Mouse (Mus musculus) midbrain, embryonic 12.5 days (tissue): Measurements from ENCODE around the gene Slfn9. TPM values are rescaled to one million over a fixed set of nuclear protein-coding genes. Genes with fewer than 3 reads are reported as not detected.
"Not testable (repeated sequence)": the region's sequence is repeated elsewhere in the genome, so short reads cannot be mapped to it uniquely, and the experiment has no call there.

ENCODE experiments used
- ATAC-seq: fragments of 200-750 bp; cut with Nextera tagmentation; 2 replicates; pipeline ENCODE4 v1.8.0; 2017; ENCODE audit warnings: low read depth, moderate TSS enrichment, moderate library complexity; ENCODE audit not compliant: low FRiP score
- H3K27ac ChIP-seq: fragments of 300-500 bp; sonication (generic); replicated peaks from 2 replicates; pipeline ENCODE4 v1.5.1; 2016; ENCODE audit warnings: mild to moderate bottlenecking
- H3K27me3 ChIP-seq: fragments of 300-500 bp; sonication (generic); 2 replicates; pipeline ENCODE4 v1.6.1; 2016; ENCODE audit warnings: mild to moderate bottlenecking
- H3K36me3 ChIP-seq: fragments of 300-500 bp; sonication (generic); 2 replicates; pipeline ENCODE4 v1.6.1; 2016
- H3K4me1 ChIP-seq: fragments of 300-500 bp; sonication (generic); 2 replicates; pipeline ENCODE4 v1.6.1; 2016
- H3K4me2 ChIP-seq: fragments of 300-500 bp; sonication (generic); replicated peaks from 2 replicates; pipeline ENCODE4 v1.6.1; 2016; ENCODE audit warnings: mild to moderate bottlenecking, moderate library complexity
- H3K4me3 ChIP-seq: fragments of 300-500 bp; sonication (generic); 2 replicates; pipeline ENCODE4 v1.5.1; 2016; ENCODE audit warnings: mild to moderate bottlenecking
- H3K9ac ChIP-seq: fragments of 300-500 bp; sonication (generic); replicated peaks from 2 replicates; pipeline ENCODE4 v1.6.1; 2016; ENCODE audit warnings: mild to moderate bottlenecking, moderate library complexity
- H3K9me3 ChIP-seq: fragments of 300-500 bp; sonication (generic); 2 replicates; pipeline ENCODE4 v1.6.1; 2016; ENCODE audit warnings: mild to moderate bottlenecking
- whole genome bisulfite sequencing: fragments of 180-500 bp; shearing (Covaris S2); methylation state at CpG from one replicate; pipeline ENCODE4 v1.1.7; 2016; 5-methylcytosine and 5-hydroxymethylcytosine counted together
- microRNA-seq: library from miRNA; unstranded; fragments of <30 nt; microRNA quantifications from one replicate; pipeline ENCODE4, GENCODE M21; 2017
- polyA plus RNA-seq: library from polyadenylated mRNA; unstranded; fragments of >200 nt; fragmentation: Nextera tagmentation; extraction: Ambion mirVana; gene quantifications from 2 replicates; pipeline ENCODE4 v1.2.1, GENCODE M21; 2016

The Slfn9 gene
- polyA plus RNA-seq, 1 experiment from 2014 or later = 10.6 TPM

DNA sequence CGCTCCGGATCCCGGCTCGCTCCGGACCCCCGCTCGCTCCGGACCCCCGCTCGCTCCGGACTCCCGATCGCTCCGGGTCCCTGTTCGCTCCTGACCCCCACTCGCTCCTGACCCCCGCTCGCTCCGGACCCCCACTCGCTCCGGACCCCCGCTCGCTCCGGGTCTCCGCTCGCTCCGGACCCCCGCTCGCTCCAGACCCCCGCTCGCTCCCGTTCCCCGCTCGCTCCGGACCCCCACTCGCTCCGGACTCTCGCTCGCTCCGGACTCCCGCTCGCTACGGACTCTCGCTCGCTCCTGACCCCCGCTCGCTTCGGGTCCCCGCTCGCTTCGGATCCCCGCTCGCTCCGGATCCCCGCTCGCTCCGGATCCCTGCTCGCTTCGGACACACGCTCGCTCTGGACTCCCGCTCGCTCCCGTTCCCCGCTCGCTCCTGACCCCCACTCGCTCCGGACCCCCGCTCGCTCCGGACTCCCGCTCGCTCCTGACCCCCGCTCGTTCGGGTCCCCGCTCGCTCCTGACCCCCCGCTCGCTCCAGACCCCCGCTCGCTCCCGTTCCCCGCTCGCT, 61.2 kb downstream of the Slfn9 start:
- whole genome bisulfite sequencing = 1% methylated on average over 80 of the region's 85 CpGs
- Histone ChIP-seq H3K4me3 (peak overlapping the region; percentile 53), H3K27me3 (peaks cover 78% of the 10 kb centered on the region), H3K4me2 (peak overlapping the region; percentile 96)
- ATAC-seq, H3K36me3 ChIP-seq, H3K9ac ChIP-seq, H3K4me1 ChIP-seq, H3K9me3 ChIP-seq, H3K27ac ChIP-seq: not testable (repeated sequence)

DNA sequence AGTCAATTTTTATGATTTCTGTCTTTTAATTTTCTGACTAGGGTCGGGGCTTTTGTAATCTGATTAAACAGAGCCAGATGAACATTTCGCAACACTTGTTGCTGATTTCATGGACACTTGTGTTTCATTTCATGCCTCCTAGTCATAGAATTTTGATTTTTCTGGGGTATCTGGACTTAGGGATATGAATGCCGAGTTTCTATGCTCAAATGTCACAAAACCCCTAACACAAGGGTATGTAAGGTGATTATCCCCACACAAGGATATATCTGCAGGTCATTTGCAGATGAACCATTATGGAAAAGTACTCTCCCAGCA, 62.0 kb downstream of the Slfn9 start:
- Histone ChIP-seq H3K9ac (no peak overlapping the region), H3K4me1 (peaks cover 7% of the 10 kb centered on the region; the same call in 1 of the 2 replicates), H3K9me3 (no peaks in the 10 kb centered on the region), H3K36me3 (no peaks in the 10 kb centered on the region), H3K4me3 (no peak overlapping the region), H3K4me2 (peak overlapping the region; percentile 96; the same call in 1 of the 2 replicates), H3K27me3 (peaks cover 78% of the 10 kb centered on the region), H3K27ac (no peak overlapping the region)
- WGBS = 55% methylated on average over 3 of the region's 3 CpGs
- no peak for ATAC-seq

DNA sequence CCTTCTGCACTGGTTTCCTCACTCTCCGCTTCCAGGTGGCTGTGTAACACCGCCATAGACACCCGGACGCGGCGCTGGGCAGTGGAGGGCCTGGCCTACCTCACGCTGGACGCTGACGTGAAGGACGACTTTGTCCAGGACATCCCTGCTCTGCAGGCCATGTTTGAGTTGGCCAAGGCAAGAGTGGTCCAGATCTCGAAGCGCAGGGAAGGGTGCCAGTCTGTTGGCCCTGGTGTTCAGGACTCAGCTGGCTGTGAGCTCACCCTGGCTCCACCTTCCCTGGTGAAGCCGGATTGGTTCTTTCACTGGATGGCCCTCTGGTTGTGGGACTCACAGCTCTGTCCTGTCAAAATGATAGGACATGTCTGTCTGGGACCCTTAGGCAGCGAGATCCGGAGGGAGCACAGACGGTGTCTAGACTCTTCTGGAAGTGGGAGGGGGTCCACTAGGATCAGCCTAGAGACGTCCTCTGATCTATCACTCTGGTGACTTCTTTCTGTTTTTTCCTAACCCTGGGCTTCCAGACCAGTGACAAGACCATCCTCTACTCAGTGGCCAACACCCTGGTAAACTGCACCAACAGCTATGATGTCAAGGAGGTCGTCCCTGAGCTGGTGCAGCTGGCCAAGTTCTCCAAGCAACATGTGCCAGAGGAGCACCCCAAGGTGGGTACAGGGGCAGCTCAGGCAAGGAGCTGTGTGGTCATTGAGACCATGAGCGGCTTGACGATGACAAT, 62.6 kb downstream of the Slfn9 start:
- Histone ChIP-seq H3K27me3 (peaks cover 72% of the 10 kb centered on the region), H3K36me3 (no peaks in the 10 kb centered on the region), H3K4me1 (peaks cover 7% of the 10 kb centered on the region; the same call in 1 of the 2 replicates), H3K9ac (no peak overlapping the region), H3K9me3 (no peaks in the 10 kb centered on the region), H3K4me2 (no peak overlapping the region), H3K4me3 (no peak overlapping the region), H3K27ac (no peak overlapping the region)
- no peak for ATAC-seq
- WGBS = 30% methylated on average over 20 of the region's 20 CpGs

Small RNA genes lying within 50 kb of the gene (microRNA-seq; reads per million reads assigned to microRNA genes)
- gene Gm27598 = not detected
- gene Mir7679 = not detected

Other genes with a start within 250 kb of the Slfn9 start
- gene Cct6b, start 227.5 kb downstream of the Slfn9 start, polyA plus RNA-seq = 0.42 and 0.50 TPM in 2 replicates
- 34.8 and 36.0 TPM in 2 replicates for gene Zfp830, start 227.5 kb downstream of the Slfn9 start, polyA plus RNA-seq
- gene Lig3, start 210.7 kb downstream of the Slfn9 start, polyA plus RNA-seq = 46.1 and 52.8 TPM in 2 replicates
- gene Rffl, start 120.6 kb downstream of the Slfn9 start, polyA plus RNA-seq = 7.9 and 8.9 TPM in 2 replicates
- 12.8 and 14.1 TPM in 2 replicates for gene Rad51d, start 101.2 kb downstream of the Slfn9 start, polyA plus RNA-seq
- 0.27 and 0.64 TPM in 2 replicates for gene Fndc8, start 99.7 kb downstream of the Slfn9 start, polyA plus RNA-seq
- 33.8 and 33.9 TPM in 2 replicates for gene Nle1, start 83.4 kb downstream of the Slfn9 start, polyA plus RNA-seq
- gene Unc45b, start 81.3 kb downstream of the Slfn9 start, polyA plus RNA-seq = 0.89 and 0.93 TPM in 2 replicates
- gene Slfn5, start 40.5 kb downstream of the Slfn9 start, polyA plus RNA-seq = 0.80 and 0.83 TPM in 2 replicates
- 0.25 and 0.46 TPM in 2 replicates for gene Slfn8, start 29.0 kb upstream of the Slfn9 start, polyA plus RNA-seq
- gene Slfn2, start 73.3 kb upstream of the Slfn9 start, polyA plus RNA-seq = 1.4 and 1.6 TPM in 2 replicates
- gene Slfn1, start 125.0 kb upstream of the Slfn9 start, polyA plus RNA-seq = not detected in 2 replicates
- not detected in 2 replicates for gene Slfn4, start 183.4 kb upstream of the Slfn9 start, polyA plus RNA-seq
- gene Slfn3, start 199.5 kb upstream of the Slfn9 start, polyA plus RNA-seq = 0.14 and 0.35 TPM in 2 replicates